Mouse (Mus musculus): ENCODE measurements around the gene Mnt. TPM values are rescaled to one million over a fixed set of nuclear protein-coding genes. Genes with fewer than 3 reads are reported as not detected.

The Mnt gene
- polyA plus RNA-seq, 1 experiment from 2014 or later, result 5.7 TPM

Small RNA genes lying within 50 kb of the gene (microRNA-seq; reads per million reads assigned to microRNA genes)
- not detected for gene Mir6926

Other genes with a start within 250 kb of the Mnt start
- 0.34 and 0.55 TPM in 2 replicates for gene Rap1gap2, start 220.0 kb upstream of the Mnt start, polyA plus RNA-seq (2016; fragmentation: Nextera tagmentation; extraction: Ambion mirVana)
- gene Ccdc92b, start 211.3 kb upstream of the Mnt start, polyA plus RNA-seq (2016; fragmentation: Nextera tagmentation; extraction: Ambion mirVana), result 0.24 and 0.51 TPM in 2 replicates
- gene Cluh, start 181.4 kb upstream of the Mnt start, polyA plus RNA-seq (2016; fragmentation: Nextera tagmentation; extraction: Ambion mirVana), result 32.8 and 36.6 TPM in 2 replicates
- 46.0 and 49.9 TPM in 2 replicates for gene Pafah1b1, start 106.2 kb upstream of the Mnt start, polyA plus RNA-seq (2016; fragmentation: Nextera tagmentation; extraction: Ambion mirVana)
- gene Mettl16, start 60.1 kb upstream of the Mnt start, polyA plus RNA-seq (2016; fragmentation: Nextera tagmentation; extraction: Ambion mirVana), result 72.4 and 73.2 TPM in 2 replicates
- gene Sgsm2, start 66.1 kb downstream of the Mnt start, polyA plus RNA-seq (2016; fragmentation: Nextera tagmentation; extraction: Ambion mirVana), result 3.0 and 4.1 TPM in 2 replicates
- gene Tsr1, start 67.2 kb downstream of the Mnt start, polyA plus RNA-seq (2016; fragmentation: Nextera tagmentation; extraction: Ambion mirVana), result 55.3 and 61.4 TPM in 2 replicates
- gene Smg6, start 94.9 kb downstream of the Mnt start, polyA plus RNA-seq (2016; fragmentation: Nextera tagmentation; extraction: Ambion mirVana), result 19.6 and 21.5 TPM in 2 replicates
- 13.2 and 17.3 TPM in 2 replicates for gene Srr, start 95.0 kb downstream of the Mnt start, polyA plus RNA-seq (2016; fragmentation: Nextera tagmentation; extraction: Ambion mirVana)